Mouse (Mus musculus) left cerebral cortex, adult 18-20 months (tissue): ENCODE results near the gene Thap2. TPM values are rescaled to one million over a fixed set of nuclear protein-coding genes. Genes with fewer than 3 reads are reported as not detected.

ENCODE experiments used
- total RNA-seq, 2 experiments: library from RNA; stranded (reverse); gene quantifications; 2 replicates each; pipeline ENCODE4 v1.2.3; 2021

Gene Thap2
- total RNA-seq, 2 experiments from 2014 or later: 16.4 TPM

Other genes with a start within 250 kb of the Thap2 start
- under 1 TPM; 0.40 to 0.77 TPM for gene Tph2, start 199.4 kb downstream of the Thap2 start, total RNA-seq
- 10 to 100 TPM; 49.8 to 59.9 TPM for gene Tbc1d15, start 133.0 kb downstream of the Thap2 start, total RNA-seq
- 10 to 100 TPM; 54.4 to 54.8 TPM for gene Rab21, start 68.8 kb downstream of the Thap2 start, total RNA-seq
- 10 to 100 TPM; 34.4 to 38.2 TPM for gene Tmem19, start 21.9 kb downstream of the Thap2 start, total RNA-seq
- 10 to 100 TPM; 46.6 to 46.9 TPM for gene Zfc3h1, start 516 bp upstream of the Thap2 start, total RNA-seq
- gene A930009A15Rik, start 185.5 kb upstream of the Thap2 start, total RNA-seq: not detected
- 1 to 10 TPM; 4.4 to 4.9 TPM for gene Lgr5, start 203.3 kb upstream of the Thap2 start, total RNA-seq